Mouse (Mus musculus): ENCODE measurements around the gene Map3k11. TPM values are rescaled to one million over a fixed set of nuclear protein-coding genes. Genes with fewer than 3 reads are reported as not detected.

Map3k11 gene
- 35.3 and 42.2 TPM in 2 replicates for polyA plus RNA-seq (2016; fragmentation: Nextera tagmentation; extraction: Ambion mirVana)

DNA sequence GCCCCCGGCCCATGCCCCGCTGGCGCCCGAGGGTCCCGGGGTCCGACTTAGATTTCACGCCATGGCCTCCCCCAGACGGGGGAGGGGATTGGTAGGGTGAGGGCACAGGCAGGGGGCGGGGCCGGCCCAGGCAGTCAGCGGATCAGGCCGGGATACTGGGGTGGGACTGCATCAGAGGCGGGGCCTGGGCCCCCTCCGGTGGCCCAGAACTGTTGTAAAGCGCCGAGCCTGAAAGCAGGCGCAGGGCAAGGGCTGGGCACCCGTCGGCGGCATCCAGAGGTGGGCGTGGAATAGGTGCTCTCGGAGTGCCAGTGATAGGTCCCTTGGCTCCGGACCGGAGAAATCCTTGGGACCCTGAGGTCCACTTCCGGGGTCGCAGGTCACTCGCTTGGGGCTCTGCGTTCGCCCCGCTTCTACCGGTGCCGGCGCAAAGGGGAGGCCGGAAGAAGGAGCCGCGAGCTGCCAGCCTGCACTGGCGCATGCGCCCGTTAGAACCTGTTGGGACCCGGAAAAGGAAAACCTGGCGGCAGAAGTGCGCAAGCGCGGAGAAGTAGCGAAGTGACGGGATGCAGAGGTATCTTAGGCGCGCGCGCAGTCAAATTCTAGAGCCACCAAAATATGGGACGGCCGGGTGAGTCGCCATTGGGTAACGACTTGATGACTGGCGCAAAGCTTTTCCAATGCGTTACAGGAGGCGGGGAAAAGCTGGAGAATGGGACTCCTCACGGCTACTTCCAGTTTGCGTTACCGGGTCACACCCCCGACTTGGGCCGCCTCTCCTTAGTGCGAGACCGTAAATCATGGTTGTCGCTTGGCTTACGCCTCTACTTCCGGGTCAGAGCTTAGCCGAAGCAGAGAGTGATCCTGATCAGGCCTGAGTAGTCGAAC lies at the start of gene Map3k11, which contains the start of gene Pcnx3:
Gene Map3k11 (plus strand): TSS at position 543 of the 888 bp plus-strand sequence.
Gene Pcnx3 (minus strand): TSS at position 709 of the 888 bp plus-strand sequence.
- peak within 1 kb of the TSS; percentile 91 for H3K27ac ChIP-seq
- under 1% methylated on average over 69 of the region's 69 CpGs for WGBS
- peaks cover 77% of the 10 kb centered on the region for H3K36me3 ChIP-seq
- no peaks in the 10 kb centered on the region for H3K9me3 ChIP-seq (replicated peaks)
- peak within 1 kb of the TSS; percentile 82 for H3K4me3 ChIP-seq
- peak; percentile 96 for DNase-seq (ENCODE audit: low spot score)
- H3K27me3 ChIP-seq (ENCODE audit: low read depth, poor library complexity, severe bottlenecking): no peaks in the 10 kb centered on the region
- peaks cover 54% of the 10 kb centered on the region for H3K4me1 ChIP-seq

DNA sequence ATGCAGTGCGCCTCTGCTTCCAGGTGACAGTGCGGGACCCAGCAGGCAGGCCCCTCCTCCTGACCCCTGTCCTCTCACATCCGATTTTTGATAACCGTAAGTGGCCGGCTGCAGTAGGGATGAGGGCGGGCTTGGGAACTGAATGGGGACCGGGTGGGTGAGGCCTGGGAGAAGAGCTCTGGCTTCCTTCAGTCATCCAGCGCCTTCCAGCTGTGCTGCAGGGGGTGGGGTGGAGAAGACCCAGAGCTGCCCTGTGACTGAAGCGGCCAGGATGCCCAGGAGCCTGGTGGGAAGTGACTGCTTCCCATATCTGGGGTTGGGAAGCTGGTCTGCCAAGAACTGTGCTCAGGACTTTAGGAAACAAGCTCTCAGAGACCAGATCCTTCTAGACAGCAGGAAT lies 48.2 kb upstream of the Map3k11 start:
- H3K36me3 ChIP-seq: peaks cover 67% of the 10 kb centered on the region
- 46% methylated on average over 9 of the region's 9 CpGs for WGBS
- peaks cover 44% of the 10 kb centered on the region for H3K4me1 ChIP-seq

DNA sequence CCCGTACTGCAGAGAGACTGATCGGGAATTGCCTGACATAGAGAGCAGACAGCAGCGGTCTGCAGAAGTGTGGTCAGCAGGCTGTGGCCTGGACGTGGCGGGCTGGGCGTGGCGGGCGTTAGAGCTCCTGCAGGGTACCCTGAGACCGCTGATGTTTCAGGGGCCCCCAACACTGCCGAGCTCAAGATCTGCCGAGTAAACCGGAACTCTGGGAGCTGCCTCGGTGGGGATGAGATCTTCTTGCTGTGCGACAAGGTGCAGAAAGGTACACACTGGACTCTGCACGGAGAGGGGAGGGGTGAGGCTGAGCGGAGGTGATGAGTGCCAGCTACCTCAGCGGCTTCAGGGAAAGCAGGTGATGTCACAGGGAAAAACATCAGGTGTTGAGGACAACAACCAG lies 47.5 kb upstream of the Map3k11 start:
- peaks cover 74% of the 10 kb centered on the region for H3K36me3 ChIP-seq
- no peaks in the 10 kb centered on the region for H3K9me3 ChIP-seq (replicated peaks)
- H3K27me3 ChIP-seq (ENCODE audit: low read depth, poor library complexity, severe bottlenecking): no peaks in the 10 kb centered on the region
- no peak overlapping the region for H3K27ac ChIP-seq
- WGBS: 90% methylated on average over 17 of the region's 17 CpGs
- DNase-seq (ENCODE audit: low spot score): no peak
- H3K4me3 ChIP-seq: no peak overlapping the region
- H3K4me1 ChIP-seq: peaks cover 44% of the 10 kb centered on the region

More for the DNA sequence above, 48.2 kb upstream of the Map3k11 start:
- Histone ChIP-seq H3K4me3 (no peak overlapping the region), H3K27ac (no peak overlapping the region), H3K27me3 (ENCODE audit: low read depth, poor library complexity, severe bottlenecking) (no peaks in the 10 kb centered on the region), H3K9me3 (replicated peaks) (no peaks in the 10 kb centered on the region)
- DNase-seq (ENCODE audit: low spot score): no peak

DNA sequence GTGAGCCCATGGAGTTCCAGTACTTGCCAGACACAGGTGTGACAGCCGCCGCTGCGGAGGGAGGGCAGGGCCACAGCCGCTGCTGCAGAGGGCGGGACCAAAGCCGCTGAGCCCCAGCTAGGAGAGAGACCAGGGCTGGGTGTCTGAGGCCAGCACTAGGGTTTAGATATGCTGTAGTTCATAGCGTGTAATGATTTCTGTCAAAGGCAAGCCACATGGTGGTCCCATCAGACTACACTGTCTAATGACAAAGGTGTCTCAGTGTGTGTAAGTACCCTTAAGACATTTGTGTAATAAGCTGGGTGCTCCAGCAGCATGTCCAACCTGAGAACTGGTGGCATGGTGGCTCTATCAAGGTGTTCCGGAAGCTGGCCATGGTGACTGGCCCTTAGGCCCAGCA lies 46.9 kb upstream of the Map3k11 start:
- Histone ChIP-seq H3K4me3 (no peak overlapping the region), H3K9me3 (replicated peaks) (no peaks in the 10 kb centered on the region), H3K36me3 (peaks cover 79% of the 10 kb centered on the region), H3K27me3 (ENCODE audit: low read depth, poor library complexity, severe bottlenecking) (no peaks in the 10 kb centered on the region), H3K27ac (no peak overlapping the region), H3K4me1 (peaks cover 38% of the 10 kb centered on the region)
- 93% methylated on average over 8 of the region's 8 CpGs for WGBS
- no peak for DNase-seq (ENCODE audit: low spot score)

DNA sequence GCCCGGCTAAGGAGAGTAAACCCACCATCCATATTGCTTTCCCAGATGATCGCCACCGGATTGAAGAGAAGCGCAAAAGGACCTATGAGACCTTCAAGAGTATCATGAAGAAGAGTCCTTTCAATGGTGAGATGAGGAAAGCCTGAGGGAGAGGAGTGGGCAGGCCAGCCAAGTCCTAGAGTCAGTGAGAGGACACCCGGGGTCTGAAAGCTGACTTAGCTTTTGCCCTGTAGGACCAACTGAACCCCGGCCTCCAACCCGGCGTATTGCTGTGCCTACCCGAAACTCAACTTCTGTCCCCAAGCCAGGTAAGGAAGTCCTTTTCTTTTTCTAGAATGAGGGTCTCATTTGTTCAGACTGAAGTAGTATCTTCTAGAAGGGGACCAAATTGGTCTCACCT lies 43.3 kb upstream of the Map3k11 start:
- Histone ChIP-seq H3K36me3 (peaks cover 82% of the 10 kb centered on the region), H3K4me3 (no peak overlapping the region), H3K27me3 (ENCODE audit: low read depth, poor library complexity, severe bottlenecking) (no peaks in the 10 kb centered on the region), H3K27ac (no peak overlapping the region), H3K4me1 (peaks cover 27% of the 10 kb centered on the region), H3K9me3 (replicated peaks) (no peaks in the 10 kb centered on the region)
- 98% methylated on average over 9 of the region's 9 CpGs for WGBS
- DNase-seq (ENCODE audit: low spot score): no peak

- Histone ChIP-seq H3K4me3 (no peak overlapping the region), H3K27ac (no peak overlapping the region), H3K9me3 (replicated peaks) (no peaks in the 10 kb centered on the region), H3K27me3 (ENCODE audit: low read depth, poor library complexity, severe bottlenecking) (no peaks in the 10 kb centered on the region), H3K4me1 (peaks cover 21% of the 10 kb centered on the region), H3K36me3 (peaks cover 82% of the 10 kb centered on the region)
- 91% methylated on average over 8 of the region's 8 CpGs for WGBS
- no peak for DNase-seq (ENCODE audit: low spot score)
Observed at GRCm38 (mm10) chr19:5646731-5647330, 41.7 kb upstream of the Map3k11 start.

- no peaks in the 10 kb centered on the region for H3K27me3 ChIP-seq (ENCODE audit: low read depth, poor library complexity, severe bottlenecking)
- peaks cover 82% of the 10 kb centered on the region for H3K36me3 ChIP-seq
- H3K4me1 ChIP-seq: peaks cover 21% of the 10 kb centered on the region
- no peaks in the 10 kb centered on the region for H3K9me3 ChIP-seq (replicated peaks)
- H3K27ac ChIP-seq: peak overlapping the region; percentile 89
- 96% methylated on average over 6 of the region's 6 CpGs for WGBS
- no peak for DNase-seq (ENCODE audit: low spot score)
- H3K4me3 ChIP-seq: 0 out of 2 replicates have a peak overlapping the region, but pooled peaks have one; percentile 37
Observed at GRCm38 (mm10) chr19:5647791-5648190, 40.8 kb upstream of the Map3k11 start.

GRCm38 (mm10) chr19:5648401-5649297 lies 39.9 kb upstream of the Map3k11 start:
- Histone ChIP-seq H3K27me3 (ENCODE audit: low read depth, poor library complexity, severe bottlenecking) (no peaks in the 10 kb centered on the region; the same call in 1 of the 2 replicates), H3K9me3 (replicated peaks) (no peaks in the 10 kb centered on the region), H3K4me3 (peak overlapping the region; percentile 37), H3K4me1 (peaks cover 23% of the 10 kb centered on the region), H3K27ac (peak overlapping the region; percentile 89), H3K36me3 (peaks cover 83% of the 10 kb centered on the region)
- peak; percentile 80 for DNase-seq (ENCODE audit: low spot score)
- 15% methylated on average over 26 of the region's 26 CpGs for WGBS

DNA sequence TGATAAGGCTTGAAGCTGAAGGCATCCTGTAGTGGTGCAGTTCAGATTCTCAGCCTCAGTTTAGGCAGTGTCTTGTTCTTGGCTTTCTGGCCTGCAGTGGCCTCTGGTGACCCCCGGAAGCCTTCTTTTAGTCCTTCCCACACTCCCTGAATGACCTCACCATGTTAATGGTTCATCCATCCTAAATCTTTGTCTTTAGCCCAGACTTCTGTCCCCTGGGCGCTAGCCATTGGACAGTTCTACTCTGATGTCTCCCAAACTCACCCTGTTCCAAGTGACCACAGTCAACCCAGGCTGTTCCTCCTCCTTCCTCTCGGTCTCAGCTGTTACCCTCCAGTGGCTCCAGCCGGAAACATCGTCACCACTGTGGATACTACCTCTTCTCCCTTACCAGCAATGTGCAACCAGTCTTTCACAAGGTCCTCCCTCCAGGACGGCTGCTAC lies 39.2 kb upstream of the Map3k11 start:
- WGBS: 71% methylated on average over 6 of the region's 6 CpGs
- Histone ChIP-seq H3K4me3 (peak overlapping the region; percentile 37), H3K36me3 (peaks cover 82% of the 10 kb centered on the region), H3K27ac (peak overlapping the region; percentile 89), H3K27me3 (ENCODE audit: low read depth, poor library complexity, severe bottlenecking) (peaks cover 2% of the 10 kb centered on the region), H3K4me1 (peaks cover 30% of the 10 kb centered on the region), H3K9me3 (replicated peaks) (no peaks in the 10 kb centered on the region)
- DNase-seq (ENCODE audit: low spot score): no peak

- H3K27me3 ChIP-seq (ENCODE audit: low read depth, poor library complexity, severe bottlenecking): peaks cover 25% of the 10 kb centered on the region
- no peak for DNase-seq (ENCODE audit: low spot score)
- no peaks in the 10 kb centered on the region for H3K9me3 ChIP-seq (replicated peaks)
- H3K4me3 ChIP-seq: peak overlapping the region; percentile 15; the same call in 1 of the 2 replicates
- 57% methylated on average over 13 of the region's 13 CpGs for WGBS
- H3K27ac ChIP-seq: no peak overlapping the region
- H3K4me1 ChIP-seq: peaks cover 50% of the 10 kb centered on the region
- peaks cover 78% of the 10 kb centered on the region for H3K36me3 ChIP-seq
Observed at GRCm38 (mm10) chr19:5651502-5652274, 36.9 kb upstream of the Map3k11 start.

GRCm38 (mm10) chr19:5652570-5652969 lies 36.0 kb upstream of the Map3k11 start:
- DNase-seq (ENCODE audit: low spot score): no peak
- peaks cover 50% of the 10 kb centered on the region for H3K4me1 ChIP-seq
- WGBS: 76% methylated on average over 6 of the region's 6 CpGs
- no peak overlapping the region for H3K4me3 ChIP-seq
- H3K36me3 ChIP-seq: peaks cover 78% of the 10 kb centered on the region
- H3K27me3 ChIP-seq (ENCODE audit: low read depth, poor library complexity, severe bottlenecking): peaks cover 26% of the 10 kb centered on the region
- H3K9me3 ChIP-seq (replicated peaks): no peaks in the 10 kb centered on the region
- H3K27ac ChIP-seq: no peak overlapping the region

Measured in limb, embryonic 10.5 days (tissue).